Mouse (Mus musculus) midbrain, postnatal 0 days (tissue): ENCODE results near the gene Hcrt. TPM values are rescaled to one million over a fixed set of nuclear protein-coding genes. Genes with fewer than 3 reads are reported as not detected.

Experiments
- ATAC-seq: fragments of 200-750 bp; cut with Nextera tagmentation; 2 replicates; pipeline ENCODE4 v1.8.0; 2017; ENCODE audit warnings: moderate number of reproducible peaks, mild to moderate bottlenecking, moderate TSS enrichment, moderate library complexity; ENCODE audit not compliant: low FRiP score
- DNase-seq: peaks from one replicate; pipeline ENCODE4 v3.0.0-alpha.2; 2015; ENCODE audit warnings: low spot score
- H3K27ac ChIP-seq: fragments of 300-500 bp; sonication (generic); 2 replicates; pipeline ENCODE4 v1.5.1; 2014; ENCODE audit warnings: low read depth, mild to moderate bottlenecking, low read length, mixed read lengths
- H3K27me3 ChIP-seq: fragments of 300-500 bp; sonication (generic); 2 replicates; pipeline ENCODE4 v1.6.1; 2014; ENCODE audit warnings: low read length, control low read depth, mixed read lengths; ENCODE audit not compliant: insufficient read depth
- H3K36me3 ChIP-seq: fragments of 300-500 bp; sonication (generic); 2 replicates; pipeline ENCODE4 v1.6.1; 2014; ENCODE audit warnings: low read length, control low read depth, mixed read lengths; ENCODE audit not compliant: insufficient read depth
- H3K4me1 ChIP-seq: fragments of 300-500 bp; sonication (generic); 2 replicates; pipeline ENCODE4 v1.6.1; 2014; ENCODE audit warnings: mild to moderate bottlenecking, control low read depth, antibody characterized with exemption, low read length, mixed read lengths; ENCODE audit not compliant: insufficient read depth
- H3K4me2 ChIP-seq: fragments of 300-500 bp; sonication (generic); 2 replicates; pipeline ENCODE4 v1.6.1; 2014; ENCODE audit warnings: low read depth, mild to moderate bottlenecking, low read length, mixed read lengths; ENCODE audit not compliant: poor library complexity, severe bottlenecking
- H3K4me3 ChIP-seq: fragments of 300-500 bp; sonication (generic); 2 replicates; pipeline ENCODE4 v1.5.1; 2014; ENCODE audit warnings: low read depth, mild to moderate bottlenecking, low read length, moderate library complexity
- H3K9ac ChIP-seq: fragments of 300-500 bp; sonication (generic); replicated peaks from 2 replicates; pipeline ENCODE4 v1.6.1; 2014; ENCODE audit warnings: mild to moderate bottlenecking, low read length, moderate library complexity, mixed read lengths; ENCODE audit not compliant: poor library complexity, severe bottlenecking
- H3K9me3 ChIP-seq: fragments of 300-500 bp; sonication (generic); 2 replicates; pipeline ENCODE4 v1.6.1; 2016; ENCODE audit warnings: low read length, control low read depth
- CTCF ChIP-seq: IDR thresholded peaks from 2 replicates; pipeline ENCODE4 v1.5.1; 2016; ENCODE audit warnings: antibody characterized with exemption, mild to moderate bottlenecking
- WGBS: fragments of 180-500 bp; shearing (Covaris S2); extraction: QIAGEN DNeasy Blood & Tissue Kit; methylation state at CpG from one replicate; pipeline ENCODE4 v1.1.7; 2014; 5-methylcytosine and 5-hydroxymethylcytosine counted together
- polyA plus RNA-seq: library from polyadenylated mRNA; unstranded; fragments of >200 nt; fragmentation: Nextera tagmentation; extraction: Ambion mirVana; gene quantifications from 2 replicates; pipeline ENCODE4 v1.2.1, GENCODE M21; 2015
- total RNA-seq: library from RNA; depleted of rRNA; stranded (reverse); fragments of >200 nt; gene quantifications from 2 replicates; pipeline ENCODE4 v1.2.3, GENCODE M21; 2014

Hcrt gene
- total and polyA plus RNA-seq, 2 experiments from 2014 or later: 4.5 to 16.8 TPM

DNA sequence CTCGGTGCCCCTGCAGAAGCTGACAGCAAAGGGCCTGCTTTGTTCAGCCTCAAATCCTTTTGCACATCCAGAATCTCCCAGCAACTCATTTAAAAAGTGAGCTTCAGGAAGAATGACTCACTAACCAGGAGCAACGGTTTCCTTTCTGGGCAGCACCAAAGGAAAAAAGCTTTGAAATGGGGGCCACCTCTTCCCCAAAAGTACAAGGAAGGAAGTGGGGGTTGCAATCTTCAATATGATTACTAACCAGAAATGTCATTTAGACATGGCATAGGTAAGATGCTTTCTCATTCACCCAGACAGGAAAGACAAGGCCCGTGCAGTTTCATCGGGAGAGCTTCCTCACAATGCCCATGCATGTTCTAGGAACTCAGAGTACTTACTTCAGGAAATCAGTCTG, 41.5 kb downstream of the Hcrt start:
- H3K4me2 ChIP-seq: no peak overlapping the region
- H3K27ac ChIP-seq: peak overlapping the region; percentile 59; the same call in 1 of the 2 replicates
- TF ChIP-seq CTCF: no peak
- H3K36me3 ChIP-seq: peaks cover 24% of the 10 kb centered on the region
- no peak overlapping the region for H3K4me3 ChIP-seq
- no peak overlapping the region for H3K9ac ChIP-seq
- DNase-seq (no peak), ATAC-seq (no peak)
- H3K27me3 ChIP-seq: no peaks in the 10 kb centered on the region
- H3K9me3 ChIP-seq: no peaks in the 10 kb centered on the region
- H3K4me1 ChIP-seq: no peaks in the 10 kb centered on the region
- WGBS: 45% methylated on average over 4 of the region's 4 CpGs

DNA sequence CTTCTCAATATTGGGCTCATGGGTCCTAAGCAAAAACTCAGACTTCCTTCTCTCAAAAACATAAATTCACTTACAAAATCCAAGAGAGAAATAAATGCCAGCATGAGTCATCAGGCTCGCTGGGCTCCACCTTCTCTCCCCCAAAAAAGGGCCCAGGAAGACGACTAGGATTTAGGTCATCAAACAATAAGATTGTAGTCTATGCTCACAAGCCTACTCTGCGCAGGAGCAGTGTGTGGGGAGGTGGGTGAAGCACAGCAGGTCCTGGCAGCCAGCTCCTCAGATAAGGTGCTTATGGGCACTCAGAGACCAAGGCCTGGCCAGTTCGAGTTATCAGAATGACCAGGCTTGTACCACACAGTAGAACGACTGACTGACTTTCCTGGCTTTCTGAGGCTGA, 42.4 kb downstream of the Hcrt start:
- Histone ChIP-seq H3K27ac (0 out of 2 replicates have a peak overlapping the region, but pooled peaks have one; percentile 26), H3K9ac (no peak overlapping the region), H3K4me2 (no peak overlapping the region), H3K9me3 (no peaks in the 10 kb centered on the region), H3K4me1 (no peaks in the 10 kb centered on the region), H3K27me3 (no peaks in the 10 kb centered on the region), H3K4me3 (no peak overlapping the region), H3K36me3 (peaks cover 29% of the 10 kb centered on the region)
- WGBS: 67% methylated on average over 5 of the region's 5 CpGs
- ATAC-seq: no peak
- DNase-seq: no peak
- TF ChIP-seq CTCF: no peak

DNA sequence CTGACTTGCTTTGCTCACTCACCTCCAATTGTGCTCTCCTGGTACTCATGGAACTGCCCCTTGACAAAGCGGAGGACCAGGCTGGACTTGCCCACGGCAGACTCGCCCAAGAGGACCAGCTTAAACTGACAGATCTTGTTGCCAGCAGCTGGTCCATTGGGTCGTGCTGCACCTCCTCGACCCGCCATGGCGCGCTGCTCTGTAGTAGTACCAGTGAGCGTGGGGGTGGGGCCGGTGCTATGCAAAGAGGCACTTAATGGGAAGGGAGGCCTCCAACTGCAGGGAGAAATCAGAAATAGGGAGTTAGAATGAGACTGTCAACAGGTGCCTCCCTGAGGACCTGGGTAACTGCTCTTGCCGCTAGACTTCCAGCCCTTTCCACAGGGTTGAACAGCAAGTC, 42.8 kb downstream of the Hcrt start:
- Histone ChIP-seq H3K9ac (no peak overlapping the region), H3K27ac (no peak overlapping the region), H3K4me2 (no peak overlapping the region), H3K9me3 (no peaks in the 10 kb centered on the region), H3K4me1 (no peaks in the 10 kb centered on the region), H3K27me3 (no peaks in the 10 kb centered on the region), H3K36me3 (peaks cover 27% of the 10 kb centered on the region), H3K4me3 (no peak overlapping the region)
- no peak for DNase-seq
- WGBS: 87% methylated on average over 11 of the region's 11 CpGs
- TF ChIP-seq CTCF: no peak
- no peak for ATAC-seq

DNA sequence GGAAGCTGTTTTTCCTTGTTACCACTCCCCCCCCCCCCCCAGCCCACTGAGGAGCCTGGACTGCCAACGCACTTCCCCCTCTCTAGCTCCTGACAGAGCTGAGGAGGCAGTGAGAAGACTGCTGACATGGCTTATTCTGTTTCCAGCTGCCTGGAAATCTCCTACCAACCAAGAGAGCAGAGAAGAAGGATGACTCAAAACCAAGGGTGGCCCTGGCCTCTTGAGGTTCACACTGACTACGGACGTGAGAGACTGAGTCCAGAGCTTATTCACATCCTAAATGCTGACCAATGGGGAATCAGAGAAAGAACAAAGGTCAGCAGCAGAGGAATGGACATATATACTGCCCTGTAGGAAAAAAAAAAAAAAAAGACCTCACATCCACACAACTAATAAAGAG, 43.4 kb downstream of the Hcrt start:
- no peak for TF ChIP-seq CTCF
- Histone ChIP-seq H3K27ac (no peak overlapping the region), H3K36me3 (peaks cover 26% of the 10 kb centered on the region), H3K9ac (no peak overlapping the region), H3K9me3 (no peaks in the 10 kb centered on the region), H3K4me1 (no peaks in the 10 kb centered on the region), H3K4me2 (no peak overlapping the region), H3K27me3 (no peaks in the 10 kb centered on the region), H3K4me3 (no peak overlapping the region)
- DNase-seq (no peak), ATAC-seq (no peak)
- WGBS: 77% methylated on average over 3 of the region's 3 CpGs

DNA sequence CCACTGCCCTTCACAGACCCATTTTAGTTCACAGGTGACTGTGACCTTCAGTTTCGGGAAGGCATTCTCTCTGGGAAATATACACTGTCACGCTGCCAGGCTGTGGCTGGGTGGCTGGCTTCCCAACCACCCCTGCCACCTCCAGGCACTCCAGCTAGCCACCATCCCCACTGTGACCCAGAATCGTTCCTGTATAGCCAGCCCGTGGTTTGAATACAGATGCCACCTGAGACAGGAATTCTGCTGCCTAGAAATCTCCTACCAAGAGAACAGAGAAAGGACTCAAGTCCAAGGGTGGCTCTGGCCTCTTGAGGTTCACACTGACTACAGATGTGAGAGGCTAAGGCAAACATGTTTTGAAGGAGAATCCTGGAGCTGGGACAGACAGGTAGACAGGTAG, 43.9 kb downstream of the Hcrt start:
- Histone ChIP-seq H3K4me1 (0 out of 2 replicates have a peak, but pooled peaks cover under 1% of the 10 kb centered on the region), H3K9me3 (no peaks in the 10 kb centered on the region), H3K4me2 (no peak overlapping the region), H3K9ac (no peak overlapping the region), H3K36me3 (peaks cover 26% of the 10 kb centered on the region), H3K27ac (no peak overlapping the region), H3K4me3 (no peak overlapping the region), H3K27me3 (no peaks in the 10 kb centered on the region)
- WGBS: 82% methylated on average over 4 of the region's 4 CpGs
- ATAC-seq (no peak), DNase-seq (no peak)
- TF ChIP-seq CTCF: no peak

DNA sequence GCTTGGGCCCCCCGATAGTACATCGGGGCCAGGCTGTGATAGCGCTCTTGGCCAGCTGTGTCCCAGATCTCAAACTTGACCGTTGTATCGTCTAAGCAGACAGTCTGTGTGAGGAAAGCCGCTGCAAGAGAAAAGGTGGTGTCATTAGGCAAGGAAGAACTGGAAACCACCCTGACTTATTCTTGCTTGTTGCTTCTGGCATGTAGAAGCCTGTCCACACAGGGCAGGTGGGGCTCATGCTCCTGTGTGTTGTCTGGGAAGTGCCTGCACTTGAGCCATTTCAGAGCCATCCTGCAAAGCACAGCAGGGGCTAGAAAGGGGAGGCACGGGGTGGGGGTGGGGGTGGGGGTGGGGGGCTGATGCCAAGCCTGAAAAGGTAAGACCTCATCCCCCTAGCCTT, 44.3 kb downstream of the Hcrt start:
- DNase-seq: no peak
- H3K27ac ChIP-seq: no peak overlapping the region
- 100% methylated on average over 7 of the region's 7 CpGs for WGBS
- H3K4me2 ChIP-seq: no peak overlapping the region
- TF ChIP-seq CTCF: no peak
- ATAC-seq: no peak
- peaks cover 26% of the 10 kb centered on the region for H3K36me3 ChIP-seq
- H3K9me3 ChIP-seq: no peaks in the 10 kb centered on the region
- H3K27me3 ChIP-seq: no peaks in the 10 kb centered on the region
- no peak overlapping the region for H3K9ac ChIP-seq
- H3K4me3 ChIP-seq: no peak overlapping the region
- 0 out of 2 replicates have a peak, but pooled peaks cover 3% of the 10 kb centered on the region for H3K4me1 ChIP-seq
